Mouse (Mus musculus) mammary gland, adult 2 months (tissue): ENCODE measurements around the gene Olfr577. TPM values are rescaled to one million over a fixed set of nuclear protein-coding genes. Genes with fewer than 3 reads are reported as not detected.

Experiments used
- polyA plus RNA-seq: library from polyadenylated mRNA; depleted of rRNA; stranded (reverse); fragments of >200 nt; gene quantifications from 2 replicates; pipeline ENCODE4 v1.2.3, GENCODE M21; 2012; ENCODE audit warnings: low replicate concordance; rRNA removed

Olfr577 gene
- not detected in 2 replicates for polyA plus RNA-seq

GRCm38 (mm10) chr7:102975843-102976242, at the start of gene Olfr577:
Gene Olfr577, minus strand, starts transcription at chr7:102975943.

GRCm38 (mm10) chr7:102989224-102989623, 13.5 kb upstream of the Olfr577 start, which contains the start of gene Olfr578:
Gene Olfr578, minus strand, starts transcription at chr7:102989324.

GRCm38 (mm10) chr7:102962360-102962759, 13.4 kb downstream of the Olfr577 start, which contains the start of gene Olfr576:
Gene Olfr576, plus strand, starts transcription at chr7:102962660.

GRCm38 (mm10) chr7:102958593-102958992, 17.1 kb downstream of the Olfr577 start, which contains the start of gene Olfr575:
Gene Olfr575, minus strand, starts transcription at chr7:102958775.

GRCm38 (mm10) chr7:102948167-102948566, 27.6 kb downstream of the Olfr577 start, which contains the start of gene Olfr574:
Gene Olfr574, plus strand, starts transcription at chr7:102948467.

GRCm38 (mm10) chr7:102942475-102942874, 33.3 kb downstream of the Olfr577 start, which contains the start of gene Olfr573-ps1:
Gene Olfr573-ps1, minus strand, starts transcription at chr7:102942575.

GRCm38 (mm10) chr7:102924109-102924508, 51.6 kb downstream of the Olfr577 start, which contains the start of gene Olfr572:
Gene Olfr572, plus strand, starts transcription at chr7:102924409.

Other genes with a start within 250 kb of the Olfr577 start
- not detected in 2 replicates for gene Olfr559, start 248.5 kb downstream of the Olfr577 start, polyA plus RNA-seq
- 0.09 TPM in 1 of 2 replicates, not detected in the other for gene Olfr560, start 216.6 kb downstream of the Olfr577 start, polyA plus RNA-seq
- gene Olfr78, start 216.5 kb downstream of the Olfr577 start, polyA plus RNA-seq: 3.2 and 8.0 TPM in 2 replicates
- 0.11 TPM in 1 of 2 replicates, not detected in the other for gene Olfr561, start 204.7 kb downstream of the Olfr577 start, polyA plus RNA-seq
- not detected in 2 replicates for gene Olfr564, start 172.5 kb downstream of the Olfr577 start, polyA plus RNA-seq
- gene Olfr566, start 117.2 kb downstream of the Olfr577 start, polyA plus RNA-seq: not detected in 2 replicates
- gene Olfr568, start 98.8 kb downstream of the Olfr577 start, polyA plus RNA-seq: not detected in 2 replicates
- not detected in 2 replicates for gene Olfr569, start 85.1 kb downstream of the Olfr577 start, polyA plus RNA-seq
- not detected in 2 replicates for gene Olfr570, start 81.4 kb downstream of the Olfr577 start, polyA plus RNA-seq
- not detected in 2 replicates for gene Olfr571, start 58.4 kb downstream of the Olfr577 start, polyA plus RNA-seq
- gene Olfr572, start 51.5 kb downstream of the Olfr577 start, polyA plus RNA-seq: not detected in 2 replicates
- gene Olfr573-ps1, start 33.4 kb downstream of the Olfr577 start, polyA plus RNA-seq: not detected in 2 replicates
- not detected in 2 replicates for gene Olfr574, start 27.5 kb downstream of the Olfr577 start, polyA plus RNA-seq
- not detected in 2 replicates for gene Olfr575, start 17.2 kb downstream of the Olfr577 start, polyA plus RNA-seq
- gene Olfr576, start 13.3 kb downstream of the Olfr577 start, polyA plus RNA-seq: not detected in 2 replicates
- gene Olfr578, start 13.4 kb upstream of the Olfr577 start, polyA plus RNA-seq: not detected in 2 replicates
- not detected in 2 replicates for gene Olfr582, start 62.1 kb upstream of the Olfr577 start, polyA plus RNA-seq
- not detected in 2 replicates for gene Olfr583, start 75.4 kb upstream of the Olfr577 start, polyA plus RNA-seq
- not detected in 2 replicates for gene Olfr584, start 105.9 kb upstream of the Olfr577 start, polyA plus RNA-seq
- not detected in 2 replicates for gene Olfr585, start 121.8 kb upstream of the Olfr577 start, polyA plus RNA-seq
- gene Olfr586, start 149.7 kb upstream of the Olfr577 start, polyA plus RNA-seq: not detected in 2 replicates
- gene Olfr588-ps1, start 164.9 kb upstream of the Olfr577 start, polyA plus RNA-seq: not detected in 2 replicates
- gene Olfr589, start 180.4 kb upstream of the Olfr577 start, polyA plus RNA-seq: not detected in 2 replicates
- gene Olfr591, start 202.4 kb upstream of the Olfr577 start, polyA plus RNA-seq: not detected in 2 replicates
- gene Olfr592, start 208.9 kb upstream of the Olfr577 start, polyA plus RNA-seq: not detected in 2 replicates
- gene Olfr593, start 235.9 kb upstream of the Olfr577 start, polyA plus RNA-seq: not detected in 2 replicates
- not detected in 2 replicates for gene Olfr594, start 241.1 kb upstream of the Olfr577 start, polyA plus RNA-seq